Mouse (Mus musculus) forebrain, embryonic 11.5 days (tissue): ENCODE data around the gene Naa35. TPM values are rescaled to one million over a fixed set of nuclear protein-coding genes. Genes with fewer than 3 reads are reported as not detected.
A peak's percentile ranks its signal among the peaks of the same experiment; 100 is the strongest.

Experiments used
- ATAC-seq: fragments of 200-750 bp; cut with Nextera tagmentation; replicated peaks from 2 replicates; pipeline ENCODE4 v1.8.0; 2017; ENCODE audit warnings: moderate TSS enrichment; ENCODE audit not compliant: low FRiP score
- DNase-seq: peaks from one replicate; pipeline ENCODE4 v3.0.0-alpha.2; 2017; ENCODE audit warnings: low spot score
- H3K27ac ChIP-seq: fragments of 300-500 bp; sonication (generic); 2 replicates; pipeline ENCODE4 v1.5.1; 2014; ENCODE audit warnings: low read depth, low read length
- H3K27me3 ChIP-seq: fragments of 300-500 bp; sonication (generic); 2 replicates; pipeline ENCODE4 v1.6.1; 2014; ENCODE audit warnings: mild to moderate bottlenecking, low read length, mixed read lengths; ENCODE audit not compliant: control insufficient read depth, insufficient read depth
- H3K36me3 ChIP-seq: fragments of 300-500 bp; sonication (generic); 2 replicates; pipeline ENCODE4 v1.6.1; 2014; ENCODE audit warnings: mild to moderate bottlenecking, low read length, moderate library complexity, mixed read lengths; ENCODE audit not compliant: control insufficient read depth, insufficient read depth
- H3K4me1 ChIP-seq: fragments of 300-500 bp; sonication (generic); replicated peaks from 2 replicates; pipeline ENCODE4 v1.6.1; 2014; ENCODE audit warnings: low read length, mixed read lengths; ENCODE audit not compliant: control insufficient read depth, insufficient read depth
- H3K4me2 ChIP-seq: fragments of 300-500 bp; sonication (generic); 2 replicates; pipeline ENCODE4 v1.6.1; 2014; ENCODE audit warnings: low read depth, mild to moderate bottlenecking, low read length, moderate library complexity, mixed read lengths; ENCODE audit not compliant: severe bottlenecking
- H3K4me3 ChIP-seq: fragments of 300-500 bp; sonication (generic); 2 replicates; pipeline ENCODE4 v1.5.1; 2014; ENCODE audit warnings: low read depth, low read length
- H3K9ac ChIP-seq: fragments of 300-500 bp; sonication (generic); 2 replicates; pipeline ENCODE4 v1.6.1; 2014; ENCODE audit warnings: low read length
- H3K9me3 ChIP-seq: fragments of 300-500 bp; sonication (generic); 2 replicates; pipeline ENCODE4 v1.6.1; 2016; ENCODE audit warnings: low read length, mixed read lengths; ENCODE audit not compliant: control insufficient read depth
- WGBS: fragments of 180-500 bp; shearing (Covaris S2); extraction: QIAGEN DNeasy Blood & Tissue Kit; methylation state at CpG from one replicate; pipeline ENCODE4 v1.1.7; 2014; 5-methylcytosine and 5-hydroxymethylcytosine counted together
- polyA plus RNA-seq: library from polyadenylated mRNA; unstranded; fragments of >200 nt; fragmentation: Nextera tagmentation; extraction: Ambion mirVana; gene quantifications from 2 replicates; pipeline ENCODE4 v1.2.1, GENCODE M21; 2014

Gene Naa35
- polyA plus RNA-seq, 1 experiment from 2014 or later: 102 TPM

- peaks cover 12% of the 10 kb centered on the region for H3K36me3 ChIP-seq
- H3K4me1 ChIP-seq: no peaks in the 10 kb centered on the region
- no peaks in the 10 kb centered on the region for H3K9me3 ChIP-seq
- no peaks in the 10 kb centered on the region for H3K27me3 ChIP-seq
- no peak overlapping the region for H3K9ac ChIP-seq
- H3K4me3 ChIP-seq: no peak overlapping the region
- no peak for ATAC-seq
- H3K4me2 ChIP-seq: no peak overlapping the region
- DNase-seq: no peak
- 90% methylated on average over 7 of the region's 7 CpGs for WGBS
- H3K27ac ChIP-seq: no peak overlapping the region
Observed at GRCm38 (mm10) chr13:59637800-59638199, 52.7 kb downstream of the Naa35 start.

GRCm38 (mm10) chr13:59639368-59640177 is 54.5 kb downstream of the Naa35 start:
- ATAC-seq: no peak
- no peaks in the 10 kb centered on the region for H3K9me3 ChIP-seq
- H3K4me2 ChIP-seq: no peak overlapping the region
- DNase-seq: peak; percentile 33
- no peak overlapping the region for H3K9ac ChIP-seq
- no peaks in the 10 kb centered on the region for H3K27me3 ChIP-seq
- 90% methylated on average over 16 of the region's 16 CpGs for WGBS
- peaks cover 10% of the 10 kb centered on the region for H3K36me3 ChIP-seq
- H3K4me3 ChIP-seq: no peak overlapping the region
- no peak overlapping the region for H3K27ac ChIP-seq
- H3K4me1 ChIP-seq: no peaks in the 10 kb centered on the region

- ATAC-seq (no peak), DNase-seq (no peak)
- H3K27me3 ChIP-seq: no peaks in the 10 kb centered on the region
- 96% methylated on average over 6 of the region's 6 CpGs for WGBS
- peaks cover 11% of the 10 kb centered on the region for H3K36me3 ChIP-seq
- H3K9me3 ChIP-seq: no peaks in the 10 kb centered on the region
- no peak overlapping the region for H3K4me3 ChIP-seq
- no peak overlapping the region for H3K9ac ChIP-seq
- no peak overlapping the region for H3K4me2 ChIP-seq
- H3K27ac ChIP-seq: no peak overlapping the region
- no peaks in the 10 kb centered on the region for H3K4me1 ChIP-seq
Observed at GRCm38 (mm10) chr13:59640178-59640440, 55.0 kb downstream of the Naa35 start.

GRCm38 (mm10) chr13:59642818-59643217 is 57.8 kb downstream of the Naa35 start:
- no peak for DNase-seq
- Histone ChIP-seq H3K36me3 (peaks cover 9% of the 10 kb centered on the region), H3K27ac (no peak overlapping the region; the same call in 1 of the 2 replicates), H3K4me3 (no peak overlapping the region), H3K4me2 (no peak overlapping the region), H3K4me1 (no peaks in the 10 kb centered on the region), H3K9me3 (no peaks in the 10 kb centered on the region), H3K27me3 (no peaks in the 10 kb centered on the region), H3K9ac (no peak overlapping the region)
- WGBS: 89% methylated on average over 2 of the region's 2 CpGs
- ATAC-seq: no peak

GRCm38 (mm10) chr13:59645491-59645890 is 60.4 kb downstream of the Naa35 start:
- H3K9me3 ChIP-seq: no peaks in the 10 kb centered on the region
- no peak overlapping the region for H3K4me2 ChIP-seq
- 88% methylated on average over 3 of the region's 3 CpGs for WGBS
- H3K4me3 ChIP-seq: no peak overlapping the region
- H3K27me3 ChIP-seq: no peaks in the 10 kb centered on the region
- peak; percentile 8 for DNase-seq
- no peaks in the 10 kb centered on the region for H3K4me1 ChIP-seq
- peaks cover 13% of the 10 kb centered on the region for H3K36me3 ChIP-seq
- H3K9ac ChIP-seq: no peak overlapping the region
- no peak overlapping the region for H3K27ac ChIP-seq
- ATAC-seq: no peak

- no peak overlapping the region for H3K9ac ChIP-seq
- ATAC-seq (peak; percentile 58; the same call in 1 of the 2 replicates), DNase-seq (peak; percentile 53)
- WGBS: 31% methylated on average over 11 of the region's 11 CpGs
- no peak overlapping the region for H3K27ac ChIP-seq
- H3K27me3 ChIP-seq: no peaks in the 10 kb centered on the region
- no peak overlapping the region for H3K4me2 ChIP-seq
- peaks cover 9% of the 10 kb centered on the region; the same call in 1 of the 2 replicates for H3K36me3 ChIP-seq
- H3K4me3 ChIP-seq: no peak overlapping the region
- no peaks in the 10 kb centered on the region for H3K4me1 ChIP-seq
- no peaks in the 10 kb centered on the region for H3K9me3 ChIP-seq
Observed at GRCm38 (mm10) chr13:59646674-59647244, 61.7 kb downstream of the Naa35 start.

GRCm38 (mm10) chr13:59647484-59647883 is 62.4 kb downstream of the Naa35 start:
- Histone ChIP-seq H3K27me3 (no peaks in the 10 kb centered on the region), H3K27ac (no peak overlapping the region), H3K36me3 (peaks cover 9% of the 10 kb centered on the region; the same call in 1 of the 2 replicates), H3K9me3 (no peaks in the 10 kb centered on the region), H3K9ac (no peak overlapping the region), H3K4me3 (no peak overlapping the region), H3K4me1 (no peaks in the 10 kb centered on the region), H3K4me2 (no peak overlapping the region)
- 84% methylated on average over 6 of the region's 6 CpGs for WGBS
- DNase-seq: peak; percentile 32
- no peak for ATAC-seq

- Histone ChIP-seq H3K36me3 (peaks cover 9% of the 10 kb centered on the region; the same call in 1 of the 2 replicates), H3K9ac (no peak overlapping the region), H3K4me2 (no peak overlapping the region)
Observed at GRCm38 (mm10) chr13:59648598-59648997, 63.5 kb downstream of the Naa35 start.

GRCm38 (mm10) chr13:59649781-59650180 is 64.7 kb downstream of the Naa35 start:
- WGBS: 86% methylated on average over 5 of the region's 5 CpGs
- ATAC-seq: no peak

More at GRCm38 (mm10) chr13:59648598-59648997, 63.5 kb downstream of the Naa35 start:
- Histone ChIP-seq H3K4me3 (no peak overlapping the region), H3K27me3 (no peaks in the 10 kb centered on the region), H3K4me1 (no peaks in the 10 kb centered on the region), H3K27ac (no peak overlapping the region), H3K9me3 (no peaks in the 10 kb centered on the region)
- ATAC-seq: no peak
- no peak for DNase-seq
- 91% methylated on average over 6 of the region's 6 CpGs for WGBS

More at GRCm38 (mm10) chr13:59649781-59650180, 64.7 kb downstream of the Naa35 start:
- H3K36me3 ChIP-seq: peaks cover 9% of the 10 kb centered on the region; the same call in 1 of the 2 replicates
- DNase-seq: no peak
- H3K4me3 ChIP-seq: no peak overlapping the region
- H3K9me3 ChIP-seq: no peaks in the 10 kb centered on the region
- H3K27ac ChIP-seq: no peak overlapping the region
- H3K4me1 ChIP-seq: no peaks in the 10 kb centered on the region
- H3K27me3 ChIP-seq: no peaks in the 10 kb centered on the region
- H3K9ac ChIP-seq: no peak overlapping the region
- no peak overlapping the region for H3K4me2 ChIP-seq
